Mouse (Mus musculus) limb, embryonic 10.5 days (tissue): Measurements from ENCODE around the gene Sytl2. TPM values are rescaled to one million over a fixed set of nuclear protein-coding genes. Genes with fewer than 3 reads are reported as not detected.
A peak's percentile ranks its signal among the peaks of the same experiment; 100 is the strongest.

Experiments used
- DNase-seq: peaks from one replicate; pipeline ENCODE4 v3.0.0-alpha.2; 2017; ENCODE audit warnings: low spot score
- H3K27ac ChIP-seq: fragments of 300-500 bp; sonication (generic); 2 replicates; pipeline ENCODE4 v1.5.1; 2016; ENCODE audit warnings: mild to moderate bottlenecking
- H3K27me3 ChIP-seq: fragments of 300-500 bp; sonication (generic); 2 replicates; pipeline ENCODE4 v1.6.1; 2016; ENCODE audit warnings: low read depth, mild to moderate bottlenecking; ENCODE audit not compliant: poor library complexity, severe bottlenecking
- H3K36me3 ChIP-seq: fragments of 300-500 bp; sonication (generic); 2 replicates; pipeline ENCODE4 v1.6.1; 2016; ENCODE audit warnings: mild to moderate bottlenecking, moderate library complexity
- H3K4me1 ChIP-seq: fragments of 300-500 bp; sonication (generic); 2 replicates; pipeline ENCODE4 v1.6.1; 2016
- H3K4me3 ChIP-seq: fragments of 300-500 bp; sonication (generic); 2 replicates; pipeline ENCODE4 v1.5.1; 2016; ENCODE audit warnings: mild to moderate bottlenecking, moderate library complexity
- H3K9me3 ChIP-seq: fragments of 300-500 bp; sonication (generic); replicated peaks from 2 replicates; pipeline ENCODE4 v1.6.1; 2016; ENCODE audit warnings: mild to moderate bottlenecking
- WGBS: fragments of 180-500 bp; shearing (Covaris S2); methylation state at CpG from one replicate; pipeline ENCODE4 v1.1.7; 2016; 5-methylcytosine and 5-hydroxymethylcytosine counted together
- polyA plus RNA-seq: library from polyadenylated mRNA; unstranded; fragments of >200 nt; fragmentation: Nextera tagmentation; extraction: Ambion mirVana; gene quantifications from 2 replicates; pipeline ENCODE4 v1.2.1, GENCODE M21; 2016

Gene Sytl2
- 1.3 and 2.7 TPM in 2 replicates for polyA plus RNA-seq

GRCm38 (mm10) chr7:90301942-90302646, at the start of gene Sytl2:
Gene Sytl2 (plus strand): TSS chr7:90302252.
- peak; percentile 75 for DNase-seq
- 2% methylated on average over 38 of the region's 43 CpGs for WGBS

GRCm38 (mm10) chr7:90252946-90253345, 49.1 kb upstream of the Sytl2 start:
- no peaks in the 10 kb centered on the region for H3K9me3 ChIP-seq
- no peak for DNase-seq
- H3K36me3 ChIP-seq, result no peaks in the 10 kb centered on the region
- no peaks in the 10 kb centered on the region for H3K27me3 ChIP-seq
- no peak overlapping the region for H3K27ac ChIP-seq
- no peaks in the 10 kb centered on the region for H3K4me1 ChIP-seq
- WGBS, result 73% methylated on average over 5 of the region's 5 CpGs
- H3K4me3 ChIP-seq, result no peak overlapping the region

More at GRCm38 (mm10) chr7:90301942-90302646, at the start of gene Sytl2:
- no peaks in the 10 kb centered on the region for H3K36me3 ChIP-seq
- H3K27me3 ChIP-seq, result peaks cover 45% of the 10 kb centered on the region
- peak within 1 kb of the TSS; percentile 67 for H3K4me3 ChIP-seq
- H3K9me3 ChIP-seq, result no peaks in the 10 kb centered on the region
- peaks cover 14% of the 10 kb centered on the region for H3K4me1 ChIP-seq
- peak within 1 kb of the TSS; percentile 67; the same call in 1 of the 2 replicates for H3K27ac ChIP-seq

GRCm38 (mm10) chr7:90258701-90259100, 43.4 kb upstream of the Sytl2 start:
- DNase-seq, result no peak
- WGBS, result 89% methylated on average over 2 of the region's 2 CpGs

GRCm38 (mm10) chr7:90259899-90260298, 42.2 kb upstream of the Sytl2 start:
- Histone ChIP-seq H3K27me3 (no peaks in the 10 kb centered on the region), H3K4me3 (no peak overlapping the region), H3K9me3 (no peaks in the 10 kb centered on the region), H3K4me1 (0 out of 2 replicates have a peak, but pooled peaks cover 3% of the 10 kb centered on the region), H3K36me3 (no peaks in the 10 kb centered on the region), H3K27ac (no peak overlapping the region)
- WGBS, result 90% methylated on average over 2 of the region's 2 CpGs
- no peak for DNase-seq

More at GRCm38 (mm10) chr7:90258701-90259100, 43.4 kb upstream of the Sytl2 start:
- Histone ChIP-seq H3K4me3 (no peak overlapping the region), H3K4me1 (0 out of 2 replicates have a peak, but pooled peaks cover 3% of the 10 kb centered on the region), H3K27me3 (no peaks in the 10 kb centered on the region), H3K9me3 (no peaks in the 10 kb centered on the region), H3K27ac (no peak overlapping the region), H3K36me3 (no peaks in the 10 kb centered on the region)

GRCm38 (mm10) chr7:90261902-90262599, 40.0 kb upstream of the Sytl2 start:
- DNase-seq, result no peak
- Histone ChIP-seq H3K27me3 (no peaks in the 10 kb centered on the region), H3K36me3 (no peaks in the 10 kb centered on the region), H3K27ac (no peak overlapping the region), H3K4me1 (peaks cover 8% of the 10 kb centered on the region), H3K4me3 (no peak overlapping the region), H3K9me3 (no peaks in the 10 kb centered on the region)
- WGBS, result 36% methylated on average over 7 of the region's 7 CpGs

GRCm38 (mm10) chr7:90265289-90265970, 36.6 kb upstream of the Sytl2 start, which contains the start of gene Ccdc83:
Gene Ccdc83 (minus strand): TSS chr7:90265777.
- WGBS, result 7% methylated on average over 28 of the region's 28 CpGs
- Histone ChIP-seq H3K27ac (peak within 1 kb of the TSS; percentile 57; the same call in 1 of the 2 replicates), H3K4me3 (peak within 1 kb of the TSS; percentile 42), H3K4me1 (peaks cover 8% of the 10 kb centered on the region), H3K27me3 (no peaks in the 10 kb centered on the region), H3K36me3 (no peaks in the 10 kb centered on the region), H3K9me3 (no peaks in the 10 kb centered on the region)
- DNase-seq, result peak; percentile 91

GRCm38 (mm10) chr7:90270141-90270540, 31.9 kb upstream of the Sytl2 start:
- WGBS, result 84% methylated on average over 3 of the region's 3 CpGs
- Histone ChIP-seq H3K4me3 (no peak overlapping the region), H3K27ac (no peak overlapping the region), H3K27me3 (no peaks in the 10 kb centered on the region), H3K36me3 (no peaks in the 10 kb centered on the region), H3K4me1 (peaks cover 3% of the 10 kb centered on the region), H3K9me3 (no peaks in the 10 kb centered on the region)
- no peak for DNase-seq

- Histone ChIP-seq H3K27me3 (no peaks in the 10 kb centered on the region), H3K9me3 (no peaks in the 10 kb centered on the region), H3K4me1 (no peaks in the 10 kb centered on the region), H3K4me3 (no peak overlapping the region), H3K36me3 (no peaks in the 10 kb centered on the region), H3K27ac (no peak overlapping the region)
- DNase-seq, result no peak
- WGBS, result 69% methylated on average over 11 of the region's 11 CpGs
These were observed 27.4 kb upstream of the Sytl2 start for GRCm38 (mm10) chr7:90274561-90275100.

GRCm38 (mm10) chr7:90277246-90277645, 24.8 kb upstream of the Sytl2 start:
- H3K27me3 ChIP-seq, result no peaks in the 10 kb centered on the region
- DNase-seq, result no peak
- WGBS, result 72% methylated on average over 3 of the region's 3 CpGs
- H3K36me3 ChIP-seq, result no peaks in the 10 kb centered on the region
- peaks cover 15% of the 10 kb centered on the region; the same call in 1 of the 2 replicates for H3K4me1 ChIP-seq
- H3K27ac ChIP-seq, result no peak overlapping the region
- H3K4me3 ChIP-seq, result no peak overlapping the region
- no peaks in the 10 kb centered on the region for H3K9me3 ChIP-seq

- Histone ChIP-seq H3K4me3 (no peak overlapping the region), H3K36me3 (no peaks in the 10 kb centered on the region), H3K27me3 (no peaks in the 10 kb centered on the region), H3K9me3 (no peaks in the 10 kb centered on the region), H3K4me1 (peaks cover 15% of the 10 kb centered on the region; the same call in 1 of the 2 replicates), H3K27ac (no peak overlapping the region)
- no peak for DNase-seq
- 82% methylated on average over 4 of the region's 4 CpGs for WGBS
These were observed 24.3 kb upstream of the Sytl2 start for GRCm38 (mm10) chr7:90277769-90278168.

- no peak overlapping the region for H3K27ac ChIP-seq
- no peaks in the 10 kb centered on the region for H3K9me3 ChIP-seq
- no peak overlapping the region for H3K4me3 ChIP-seq
- no peaks in the 10 kb centered on the region for H3K36me3 ChIP-seq
- H3K4me1 ChIP-seq, result peaks cover 15% of the 10 kb centered on the region; the same call in 1 of the 2 replicates
- no peak for DNase-seq
- H3K27me3 ChIP-seq, result no peaks in the 10 kb centered on the region
- WGBS, result 90% methylated on average over 4 of the region's 4 CpGs
These were observed 22.9 kb upstream of the Sytl2 start for GRCm38 (mm10) chr7:90279136-90279535.

GRCm38 (mm10) chr7:90280274-90280875, 21.7 kb upstream of the Sytl2 start:
- Histone ChIP-seq H3K4me3 (no peak overlapping the region), H3K36me3 (no peaks in the 10 kb centered on the region), H3K4me1 (peaks cover 15% of the 10 kb centered on the region; the same call in 1 of the 2 replicates), H3K27ac (no peak overlapping the region), H3K9me3 (no peaks in the 10 kb centered on the region), H3K27me3 (no peaks in the 10 kb centered on the region)
- WGBS, result 69% methylated on average over 11 of the region's 11 CpGs
- peak; percentile 45 for DNase-seq
